Mouse (Mus musculus) CH12F3 (cell line): Measurements from ENCODE around the gene Mymk.

ENCODE experiments used
- in situ Hi-C: fragments of 300-500 bp; cut with MboI; formaldehyde crosslinking; loops from 2 replicates; pipeline ENCODE4 v1.14.3; 2020; ENCODE audit warnings: low sequenced_read_pairs

Gene Mymk

DNA sequence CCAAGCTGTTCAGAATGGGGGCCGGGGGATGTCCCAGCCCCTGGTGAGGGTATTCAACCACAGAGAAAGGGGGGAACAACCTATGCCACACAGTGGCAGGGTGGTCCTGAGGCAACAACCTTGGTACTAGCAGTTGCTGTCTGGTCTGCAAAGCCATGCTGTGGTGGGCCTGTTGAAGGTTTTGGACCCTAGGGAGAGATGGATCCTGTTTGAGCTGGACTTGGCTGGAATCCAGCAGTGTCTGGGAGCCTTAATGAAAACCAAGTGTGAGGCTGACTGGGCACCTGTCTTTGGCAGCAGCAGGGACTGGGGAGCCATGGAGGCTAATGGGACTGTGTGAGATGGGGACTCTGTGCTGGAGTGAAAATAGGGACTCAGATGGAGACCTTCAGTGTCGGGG lies 7.7 kb upstream of the Mymk start:
- in situ Hi-C loops, result loop anchor here (5.0 kb wide), 1 partner anchor 153 kb away; no protein-coding TSS in a partner anchor

GRCm38 (mm10) chr2:27079152-27079584 lies 7.2 kb upstream of the Mymk start, which contains the start of gene Adamtsl2:
TSS of gene Adamtsl2 (plus strand) at chr2:27079379.
- in situ Hi-C loops, result loop anchor here (5.0 kb wide), 1 partner anchor 153 kb away; no protein-coding TSS in a partner anchor

GRCm38 (mm10) chr2:27078312-27078711 lies 6.3 kb upstream of the Mymk start:
- in situ Hi-C loops, result loop anchor here (5.0 kb wide), 1 partner anchor 154 kb away; no protein-coding TSS in a partner anchor

GRCm38 (mm10) chr2:27077655-27078244 lies 5.8 kb upstream of the Mymk start:
- in situ Hi-C loops, result loop anchor here (5.0 kb wide), 1 partner anchor 155 kb away; no protein-coding TSS in a partner anchor

GRCm38 (mm10) chr2:27075485-27075884 lies 3.5 kb upstream of the Mymk start:
- in situ Hi-C loops, result loop anchor here (5.0 kb wide), 1 partner anchor 157 kb away; no protein-coding TSS in a partner anchor

DNA sequence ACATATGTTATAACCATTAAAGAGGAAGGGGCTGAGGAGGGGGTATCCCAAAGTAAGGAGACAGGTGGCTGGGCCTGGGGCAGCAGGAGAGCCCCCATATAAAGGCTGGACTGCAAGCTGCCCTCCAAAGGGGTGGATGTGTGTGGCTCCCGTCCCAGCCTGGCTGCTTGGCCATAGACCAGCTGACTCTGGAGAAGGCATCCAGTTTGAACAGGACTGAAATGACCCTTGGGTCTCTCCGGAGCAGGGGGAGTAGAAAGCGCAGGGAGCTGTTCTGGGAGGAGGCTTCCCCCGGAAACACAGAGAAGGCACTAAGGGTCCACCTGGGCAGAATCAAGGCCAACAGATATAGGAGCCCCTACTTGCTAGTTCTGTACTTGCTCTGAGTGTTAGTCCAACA lies 2.8 kb upstream of the Mymk start:
- in situ Hi-C loops, result loop anchor here (5.0 kb wide), 1 partner anchor 157 kb away; no protein-coding TSS in a partner anchor

GRCm38 (mm10) chr2:27073407-27073806 lies 1.4 kb upstream of the Mymk start:
- in situ Hi-C loops, result no loop called here

- in situ Hi-C loops, result no loop called here
Observed at GRCm38 (mm10) chr2:27071137-27071536, 842 bp downstream of the Mymk start.

DNA sequence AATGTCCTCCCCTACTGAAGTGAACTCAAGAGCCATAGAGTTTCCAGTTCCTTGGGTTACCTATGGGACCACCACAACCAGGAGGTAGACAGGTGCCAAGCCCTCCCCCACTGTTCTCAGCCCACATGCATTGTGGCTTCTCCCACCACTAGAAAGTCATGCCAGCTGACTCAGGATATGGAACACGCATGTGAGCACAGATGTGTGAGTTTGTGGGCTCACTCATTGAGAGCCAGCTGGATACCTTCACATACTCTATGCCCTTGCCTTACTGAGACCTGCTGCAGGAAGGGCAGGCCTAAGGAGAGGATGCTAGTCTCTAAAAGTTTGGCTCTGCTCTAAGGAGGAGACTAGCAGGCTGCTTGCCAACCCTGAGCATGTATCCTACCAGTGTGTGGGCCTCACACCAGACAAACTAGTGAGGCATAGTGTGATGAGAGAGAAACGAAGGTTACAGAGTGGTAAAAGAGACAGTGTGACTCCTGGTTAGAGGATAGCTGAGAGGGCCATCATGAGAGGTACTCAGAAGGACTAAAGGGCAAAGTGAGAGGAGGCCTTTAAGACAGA lies 1.6 kb downstream of the Mymk start:
- in situ Hi-C loops, result no loop called here

- in situ Hi-C loops, result no loop called here
Observed at GRCm38 (mm10) chr2:27069646-27070045, 2.3 kb downstream of the Mymk start.

DNA sequence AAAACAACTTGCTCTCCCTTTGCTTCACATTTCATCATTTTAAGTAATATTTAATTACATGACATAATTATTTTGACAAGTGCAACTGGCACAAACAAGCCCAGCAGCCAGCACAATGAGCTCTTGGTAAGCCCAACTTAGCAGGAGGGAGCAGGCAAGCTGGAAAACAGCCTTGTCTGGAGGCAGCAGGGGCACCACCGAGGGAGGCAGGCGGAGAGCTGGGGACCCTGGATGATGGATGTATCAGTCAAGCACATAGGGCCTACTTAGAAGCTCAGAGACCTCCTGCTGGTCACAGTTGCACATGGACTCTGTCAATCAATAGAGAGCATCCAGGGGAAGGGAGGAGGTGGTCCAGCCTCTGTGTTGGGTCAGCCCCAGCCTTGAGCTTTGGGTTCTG lies 4.0 kb downstream of the Mymk start:
- in situ Hi-C loops, result no loop called here

DNA sequence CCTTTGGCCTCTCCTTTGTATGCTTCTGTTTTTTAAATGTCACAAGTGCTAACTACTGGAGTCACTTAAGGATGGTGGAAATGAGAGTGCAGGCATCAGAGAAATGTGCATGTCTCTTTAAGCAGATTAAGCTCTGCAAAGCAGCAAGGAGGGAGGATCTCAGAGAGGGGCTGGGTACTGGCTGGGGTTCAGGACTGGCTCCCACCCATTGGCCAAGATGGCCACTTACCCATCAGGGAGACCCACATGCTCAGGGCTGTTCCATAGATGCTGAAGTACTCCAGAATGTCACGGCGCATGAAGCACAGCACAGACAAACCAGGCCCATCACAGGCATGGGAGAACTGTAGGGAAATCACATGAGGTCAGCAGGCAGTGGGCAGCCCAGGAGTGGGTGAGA lies 4.9 kb downstream of the Mymk start:
- in situ Hi-C loops, result no loop called here

- in situ Hi-C loops, result no loop called here
Observed at GRCm38 (mm10) chr2:27059187-27059586, 12.8 kb downstream of the Mymk start.

- in situ Hi-C loops, result no loop called here
Observed at GRCm38 (mm10) chr2:27058751-27059150, 13.2 kb downstream of the Mymk start.

GRCm38 (mm10) chr2:27058251-27058650 lies 13.7 kb downstream of the Mymk start:
- in situ Hi-C loops, result no loop called here

DNA sequence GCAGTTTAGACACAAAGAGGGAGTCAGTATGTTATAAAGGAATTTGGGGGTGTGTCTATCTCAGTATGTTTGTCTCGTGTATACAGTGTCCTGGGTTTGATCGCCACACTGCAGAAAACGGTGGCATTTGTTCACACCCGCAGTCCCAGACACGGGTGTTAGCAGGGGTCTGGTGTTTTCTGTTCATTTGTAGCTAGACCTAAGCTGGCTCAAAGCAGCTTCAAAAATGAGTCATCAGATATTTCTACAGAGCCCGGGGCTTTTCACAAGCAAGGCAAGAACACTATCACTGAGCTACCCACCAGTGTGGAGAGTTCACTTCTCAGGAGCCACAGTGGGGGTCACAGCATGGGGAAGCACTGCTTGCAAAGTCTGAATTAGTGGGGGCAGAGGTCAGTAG lies 22.6 kb downstream of the Mymk start:
- in situ Hi-C loops, result no loop called here

GRCm38 (mm10) chr2:27045979-27046770 lies 25.8 kb downstream of the Mymk start:
- in situ Hi-C loops, result no loop called here

- in situ Hi-C loops, result no loop called here
Observed at GRCm38 (mm10) chr2:27044641-27045040, 27.3 kb downstream of the Mymk start.

DNA sequence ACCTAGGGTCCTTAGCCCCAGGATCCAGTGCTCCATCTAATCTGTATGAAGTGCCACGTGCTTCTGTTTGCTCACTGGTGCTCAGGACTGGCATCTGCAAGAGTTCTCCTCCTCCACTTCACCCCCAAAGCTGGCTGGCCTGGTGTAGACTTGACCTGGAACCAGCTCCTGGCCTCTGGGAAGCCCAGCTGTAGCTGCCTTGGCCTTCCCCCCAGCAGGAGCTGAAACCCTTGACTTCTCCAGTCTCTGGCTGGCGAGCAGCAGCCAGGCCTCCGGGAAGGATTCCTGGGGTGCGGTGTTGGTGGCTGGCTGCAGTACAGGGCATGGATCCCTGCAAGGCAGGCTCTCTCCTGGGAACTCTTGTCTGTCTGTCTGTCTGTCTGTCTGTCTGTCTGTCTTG lies 27.8 kb downstream of the Mymk start:
- in situ Hi-C loops, result no loop called here

- in situ Hi-C loops, result no loop called here
Observed at GRCm38 (mm10) chr2:27043461-27043860, 28.5 kb downstream of the Mymk start.

GRCm38 (mm10) chr2:27042131-27042844 lies 29.7 kb downstream of the Mymk start:
- in situ Hi-C loops, result no loop called here
